Mouse (Mus musculus): ENCODE measurements around the gene P2rx7. TPM values are rescaled to one million over a fixed set of nuclear protein-coding genes. Genes with fewer than 3 reads are reported as not detected.
"Not testable (repeated sequence)": the region's sequence is repeated elsewhere in the genome, so short reads cannot be mapped to it uniquely, and the experiment has no call there.

The P2rx7 gene
- polyA plus RNA-seq, 1 experiment from 2014 or later: 1.9 TPM

- no peaks in the 10 kb centered on the region for H3K27me3 ChIP-seq (ENCODE audit: control insufficient read depth, insufficient read depth, low read length)
- no peaks in the 10 kb centered on the region; the same call in 1 of the 2 replicates for H3K4me1 ChIP-seq (ENCODE audit: control insufficient read depth, insufficient read depth, low read length)
- 63% methylated on average over 15 of the region's 15 CpGs for WGBS
- H3K36me3 ChIP-seq (ENCODE audit: control insufficient read depth, insufficient read depth, low read length): no peaks in the 10 kb centered on the region
- no peak overlapping the region for H3K4me3 ChIP-seq (ENCODE audit: low read depth, low read length)
- H3K9ac ChIP-seq (replicated peaks; ENCODE audit: low read depth, low read length): no peak overlapping the region
- H3K9me3 ChIP-seq (ENCODE audit: control insufficient read depth, low read depth, low read length): no peaks in the 10 kb centered on the region
- ATAC-seq (ENCODE audit: insufficient number of reproducible peaks, insufficient read depth, low FRiP score, low read depth): no peak
- no peak overlapping the region for H3K27ac ChIP-seq (ENCODE audit: low read length)
- H3K4me2 ChIP-seq (replicated peaks; ENCODE audit: low read depth, low read length): no peak overlapping the region
Observed at GRCm38 (mm10) chr5:122668981-122669897, 25.5 kb downstream of the P2rx7 start.

- WGBS: 84% methylated on average over 7 of the region's 7 CpGs
- not testable (repeated sequence) for H3K27me3 ChIP-seq (ENCODE audit: control insufficient read depth, insufficient read depth, low read length); H3K9ac ChIP-seq (replicated peaks; ENCODE audit: low read depth, low read length); H3K4me1 ChIP-seq (ENCODE audit: control insufficient read depth, insufficient read depth, low read length); H3K9me3 ChIP-seq (ENCODE audit: control insufficient read depth, low read depth, low read length); ATAC-seq (ENCODE audit: insufficient number of reproducible peaks, insufficient read depth, low FRiP score, low read depth); H3K4me3 ChIP-seq (ENCODE audit: low read depth, low read length); H3K36me3 ChIP-seq (ENCODE audit: control insufficient read depth, insufficient read depth, low read length); H3K27ac ChIP-seq (ENCODE audit: low read length); H3K4me2 ChIP-seq (replicated peaks; ENCODE audit: low read depth, low read length)
Observed at GRCm38 (mm10) chr5:122671641-122672040, 27.9 kb downstream of the P2rx7 start.

- 90% methylated on average over 5 of the region's 5 CpGs for WGBS
Observed at GRCm38 (mm10) chr5:122672298-122672697, 28.6 kb downstream of the P2rx7 start.

GRCm38 (mm10) chr5:122676002-122676401 lies 32.3 kb downstream of the P2rx7 start:
- H3K27me3 ChIP-seq (ENCODE audit: control insufficient read depth, insufficient read depth, low read length): no peaks in the 10 kb centered on the region
- no peak overlapping the region for H3K27ac ChIP-seq (ENCODE audit: low read length)
- H3K9ac ChIP-seq (replicated peaks; ENCODE audit: low read depth, low read length): no peak overlapping the region
- H3K36me3 ChIP-seq (ENCODE audit: control insufficient read depth, insufficient read depth, low read length): no peaks in the 10 kb centered on the region
- no peak overlapping the region for H3K4me3 ChIP-seq (ENCODE audit: low read depth, low read length)
- no peak overlapping the region for H3K4me2 ChIP-seq (replicated peaks; ENCODE audit: low read depth, low read length)
- no peaks in the 10 kb centered on the region for H3K9me3 ChIP-seq (ENCODE audit: control insufficient read depth, low read depth, low read length)
- peak; percentile 33; the same call in 1 of the 2 replicates for ATAC-seq (ENCODE audit: insufficient number of reproducible peaks, insufficient read depth, low FRiP score, low read depth)
- no peaks in the 10 kb centered on the region for H3K4me1 ChIP-seq (ENCODE audit: control insufficient read depth, insufficient read depth, low read length)
- WGBS: 66% methylated on average over 8 of the region's 8 CpGs

More at GRCm38 (mm10) chr5:122672298-122672697, 28.6 kb downstream of the P2rx7 start:
- Histone ChIP-seq H3K4me2 (replicated peaks; ENCODE audit: low read depth, low read length) (no peak overlapping the region), H3K36me3 (ENCODE audit: control insufficient read depth, insufficient read depth, low read length) (no peaks in the 10 kb centered on the region), H3K4me3 (ENCODE audit: low read depth, low read length) (no peak overlapping the region), H3K27me3 (ENCODE audit: control insufficient read depth, insufficient read depth, low read length) (no peaks in the 10 kb centered on the region), H3K27ac (ENCODE audit: low read length) (no peak overlapping the region), H3K4me1 (ENCODE audit: control insufficient read depth, insufficient read depth, low read length) (no peaks in the 10 kb centered on the region; the same call in 1 of the 2 replicates), H3K9ac (replicated peaks; ENCODE audit: low read depth, low read length) (no peak overlapping the region), H3K9me3 (ENCODE audit: control insufficient read depth, low read depth, low read length) (no peaks in the 10 kb centered on the region)
- no peak for ATAC-seq (ENCODE audit: insufficient number of reproducible peaks, insufficient read depth, low FRiP score, low read depth)

GRCm38 (mm10) chr5:122677983-122678382 lies 34.3 kb downstream of the P2rx7 start:
- no peaks in the 10 kb centered on the region for H3K4me1 ChIP-seq (ENCODE audit: control insufficient read depth, insufficient read depth, low read length)
- H3K27me3 ChIP-seq (ENCODE audit: control insufficient read depth, insufficient read depth, low read length): no peaks in the 10 kb centered on the region
- no peaks in the 10 kb centered on the region for H3K36me3 ChIP-seq (ENCODE audit: control insufficient read depth, insufficient read depth, low read length)
- H3K4me3 ChIP-seq (ENCODE audit: low read depth, low read length): no peak overlapping the region
- no peak overlapping the region for H3K4me2 ChIP-seq (replicated peaks; ENCODE audit: low read depth, low read length)
- no peak overlapping the region for H3K27ac ChIP-seq (ENCODE audit: low read length)
- ATAC-seq (ENCODE audit: insufficient number of reproducible peaks, insufficient read depth, low FRiP score, low read depth): no peak
- WGBS: 91% methylated on average over 9 of the region's 9 CpGs
- H3K9me3 ChIP-seq (ENCODE audit: control insufficient read depth, low read depth, low read length): no peaks in the 10 kb centered on the region
- H3K9ac ChIP-seq (replicated peaks; ENCODE audit: low read depth, low read length): no peak overlapping the region

GRCm38 (mm10) chr5:122679881-122680280 lies 36.2 kb downstream of the P2rx7 start:
- H3K4me2 ChIP-seq (replicated peaks; ENCODE audit: low read depth, low read length): no peak overlapping the region
- H3K27me3 ChIP-seq (ENCODE audit: control insufficient read depth, insufficient read depth, low read length): no peaks in the 10 kb centered on the region
- H3K4me3 ChIP-seq (ENCODE audit: low read depth, low read length): no peak overlapping the region
- no peak overlapping the region for H3K9ac ChIP-seq (replicated peaks; ENCODE audit: low read depth, low read length)
- WGBS: 87% methylated on average over 8 of the region's 8 CpGs
- no peak for ATAC-seq (ENCODE audit: insufficient number of reproducible peaks, insufficient read depth, low FRiP score, low read depth)
- H3K27ac ChIP-seq (ENCODE audit: low read length): no peak overlapping the region
- H3K4me1 ChIP-seq (ENCODE audit: control insufficient read depth, insufficient read depth, low read length): no peaks in the 10 kb centered on the region
- no peaks in the 10 kb centered on the region for H3K36me3 ChIP-seq (ENCODE audit: control insufficient read depth, insufficient read depth, low read length)
- no peaks in the 10 kb centered on the region for H3K9me3 ChIP-seq (ENCODE audit: control insufficient read depth, low read depth, low read length)

GRCm38 (mm10) chr5:122681276-122681675 lies 37.6 kb downstream of the P2rx7 start:
- WGBS: 78% methylated on average over 12 of the region's 12 CpGs
- Histone ChIP-seq H3K4me1 (ENCODE audit: control insufficient read depth, insufficient read depth, low read length) (no peaks in the 10 kb centered on the region), H3K36me3 (ENCODE audit: control insufficient read depth, insufficient read depth, low read length) (no peaks in the 10 kb centered on the region), H3K27me3 (ENCODE audit: control insufficient read depth, insufficient read depth, low read length) (no peaks in the 10 kb centered on the region), H3K27ac (ENCODE audit: low read length) (no peak overlapping the region), H3K9ac (replicated peaks; ENCODE audit: low read depth, low read length) (no peak overlapping the region), H3K4me2 (replicated peaks; ENCODE audit: low read depth, low read length) (no peak overlapping the region), H3K9me3 (ENCODE audit: control insufficient read depth, low read depth, low read length) (no peaks in the 10 kb centered on the region), H3K4me3 (ENCODE audit: low read depth, low read length) (no peak overlapping the region)
- ATAC-seq (ENCODE audit: insufficient number of reproducible peaks, insufficient read depth, low FRiP score, low read depth): no peak

- H3K4me2 ChIP-seq (replicated peaks; ENCODE audit: low read depth, low read length): no peak overlapping the region
- no peak overlapping the region for H3K4me3 ChIP-seq (ENCODE audit: low read depth, low read length)
- no peaks in the 10 kb centered on the region for H3K36me3 ChIP-seq (ENCODE audit: control insufficient read depth, insufficient read depth, low read length)
- no peaks in the 10 kb centered on the region for H3K9me3 ChIP-seq (ENCODE audit: control insufficient read depth, low read depth, low read length)
- H3K27me3 ChIP-seq (ENCODE audit: control insufficient read depth, insufficient read depth, low read length): no peaks in the 10 kb centered on the region
- no peak overlapping the region for H3K27ac ChIP-seq (ENCODE audit: low read length)
- H3K4me1 ChIP-seq (ENCODE audit: control insufficient read depth, insufficient read depth, low read length): no peaks in the 10 kb centered on the region
- WGBS: 72% methylated on average over 10 of the region's 10 CpGs
- no peak overlapping the region for H3K9ac ChIP-seq (replicated peaks; ENCODE audit: low read depth, low read length)
- ATAC-seq (ENCODE audit: insufficient number of reproducible peaks, insufficient read depth, low FRiP score, low read depth): no peak
Observed at GRCm38 (mm10) chr5:122683926-122684325, 40.2 kb downstream of the P2rx7 start.
